Mouse (Mus musculus): ENCODE results near the gene 4930519P11Rik.

The 4930519P11Rik gene

DNA sequence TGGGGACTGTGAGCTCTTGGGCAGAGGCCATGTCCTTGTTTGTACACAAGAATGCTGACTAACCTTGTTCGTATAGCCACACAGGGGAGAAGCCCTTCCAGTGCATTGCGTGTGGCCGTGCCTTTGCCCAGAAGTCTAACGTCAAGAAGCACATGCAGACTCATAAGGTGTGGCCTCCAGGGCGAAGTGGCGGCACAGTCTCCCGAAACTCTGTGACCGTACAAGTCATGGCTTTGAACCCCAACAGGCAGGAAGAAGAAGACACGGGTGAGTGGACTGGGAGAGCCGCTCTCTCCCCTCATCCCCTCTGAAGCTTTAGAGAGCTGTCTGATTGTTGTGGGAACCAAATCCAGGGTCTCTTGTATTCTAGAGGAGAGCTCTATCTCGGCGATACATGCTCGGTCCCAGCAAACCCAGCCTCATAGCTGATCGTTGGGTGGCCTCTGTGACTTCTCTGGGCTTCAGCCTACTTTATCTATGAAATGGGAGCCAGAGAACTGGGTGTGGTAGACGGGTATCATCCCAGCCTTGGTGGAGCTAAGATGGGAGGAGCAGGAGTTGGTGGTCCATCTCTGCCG, 19.1 kb upstream of the 4930519P11Rik start:
- no peak for DNase-seq (ENCODE audit: low spot score in 2 of 2)

DNA sequence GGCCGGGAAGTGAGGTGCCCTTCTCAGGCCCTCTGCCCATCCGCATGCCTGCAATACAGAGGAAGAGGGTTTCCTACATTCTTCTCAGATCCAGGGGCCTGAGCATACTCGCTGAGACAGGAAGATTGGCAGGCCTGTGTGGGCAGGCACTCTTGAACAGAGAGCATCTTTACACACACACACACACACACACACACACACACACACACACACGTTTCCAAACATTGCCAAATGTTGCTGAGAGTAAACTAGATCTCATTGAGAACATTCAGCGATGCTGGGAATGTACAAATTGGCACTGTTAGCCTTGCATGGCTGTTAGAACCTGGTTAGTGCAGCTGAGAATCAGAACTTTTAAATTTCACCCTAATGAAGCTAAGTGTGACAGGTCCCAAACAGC, 17.3 kb upstream of the 4930519P11Rik start:
- DNase-seq (ENCODE audit: low spot score in 2 of 2) = no peak

DNA sequence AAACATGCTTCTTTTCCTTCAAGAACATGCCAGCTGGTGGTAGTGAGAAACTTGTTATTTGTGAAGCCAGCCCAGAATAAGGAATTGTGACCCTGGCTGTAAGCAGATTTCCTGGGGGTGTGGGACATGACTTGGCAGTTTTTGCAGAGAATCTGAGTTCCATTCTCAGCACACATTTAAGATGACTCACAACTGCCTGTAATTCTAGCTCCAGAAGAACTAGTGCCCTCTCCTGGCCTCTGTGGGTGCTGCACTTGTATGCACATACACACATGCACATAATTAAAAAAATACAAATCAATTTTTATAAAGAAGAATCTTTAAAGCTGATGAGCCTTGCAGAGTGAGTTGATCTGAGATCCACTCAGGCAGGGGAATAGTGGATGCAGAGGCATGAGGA, 10.9 kb upstream of the 4930519P11Rik start:
- no peak for DNase-seq (ENCODE audit: low spot score in 2 of 2)

DNA sequence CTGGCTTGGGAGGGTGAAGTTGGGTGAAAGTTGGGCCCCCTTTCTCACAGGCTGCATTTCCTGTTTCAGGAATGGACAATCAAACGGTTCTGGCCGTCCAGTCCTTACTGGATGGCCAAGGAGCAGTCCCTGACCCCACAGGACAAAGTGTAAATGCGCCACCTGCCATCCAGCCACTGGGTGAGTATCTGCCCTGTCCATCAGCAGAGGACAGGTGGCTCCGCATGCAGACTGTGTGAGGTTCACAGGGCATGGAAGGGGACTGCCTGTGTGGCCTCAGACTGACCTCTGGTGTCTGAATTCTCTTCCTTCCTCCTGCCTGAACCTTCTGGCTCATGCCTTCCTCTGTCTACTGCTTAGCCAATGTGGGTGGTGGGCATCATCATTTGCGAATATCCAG, 8.4 kb upstream of the 4930519P11Rik start:
- DNase-seq (ENCODE audit: low spot score in 2 of 2) = no peak

DNA sequence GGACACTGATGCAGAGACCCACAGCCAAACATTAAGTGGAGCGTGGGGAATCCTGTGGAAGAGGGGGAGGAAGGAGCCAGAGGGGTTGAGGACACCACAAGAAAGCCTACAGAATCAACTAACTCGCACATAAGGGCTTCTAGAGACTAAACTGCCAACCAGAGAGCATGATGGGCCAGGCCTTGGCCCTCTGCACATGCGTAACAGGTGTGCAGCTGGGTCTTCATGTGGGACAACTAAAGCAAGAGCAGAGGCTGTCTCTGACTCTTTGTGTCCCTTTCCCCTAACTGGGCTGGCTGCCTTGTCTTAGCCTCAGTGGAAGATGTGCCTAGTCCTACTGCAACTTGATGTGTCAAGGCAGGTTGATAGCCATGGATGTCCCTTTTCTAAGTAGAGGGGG, 3.8 kb upstream of the 4930519P11Rik start:
- no peak for DNase-seq (ENCODE audit: low spot score in 2 of 2)

DNA sequence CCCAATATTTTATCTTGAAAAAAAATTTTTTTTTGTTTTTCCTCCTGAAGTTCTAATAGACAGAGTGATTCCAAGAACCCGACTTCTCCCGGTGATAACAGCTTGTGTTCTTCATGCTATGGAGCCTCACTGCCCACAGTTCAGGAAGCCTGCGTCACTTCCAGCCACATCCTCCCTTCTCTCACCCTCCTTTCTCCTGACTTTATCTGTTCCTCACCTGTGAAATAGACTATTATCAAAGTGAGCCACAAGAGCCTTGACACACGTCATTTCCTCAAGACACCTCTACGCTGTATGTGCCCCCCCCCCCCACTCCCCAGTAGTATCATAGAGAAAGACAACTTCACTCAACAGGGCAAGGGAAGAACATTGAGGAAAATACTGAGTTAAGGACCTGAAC, 2.4 kb upstream of the 4930519P11Rik start:
- DNase-seq (ENCODE audit: low spot score in 2 of 2) = peak; percentile 18 to 26

DNA sequence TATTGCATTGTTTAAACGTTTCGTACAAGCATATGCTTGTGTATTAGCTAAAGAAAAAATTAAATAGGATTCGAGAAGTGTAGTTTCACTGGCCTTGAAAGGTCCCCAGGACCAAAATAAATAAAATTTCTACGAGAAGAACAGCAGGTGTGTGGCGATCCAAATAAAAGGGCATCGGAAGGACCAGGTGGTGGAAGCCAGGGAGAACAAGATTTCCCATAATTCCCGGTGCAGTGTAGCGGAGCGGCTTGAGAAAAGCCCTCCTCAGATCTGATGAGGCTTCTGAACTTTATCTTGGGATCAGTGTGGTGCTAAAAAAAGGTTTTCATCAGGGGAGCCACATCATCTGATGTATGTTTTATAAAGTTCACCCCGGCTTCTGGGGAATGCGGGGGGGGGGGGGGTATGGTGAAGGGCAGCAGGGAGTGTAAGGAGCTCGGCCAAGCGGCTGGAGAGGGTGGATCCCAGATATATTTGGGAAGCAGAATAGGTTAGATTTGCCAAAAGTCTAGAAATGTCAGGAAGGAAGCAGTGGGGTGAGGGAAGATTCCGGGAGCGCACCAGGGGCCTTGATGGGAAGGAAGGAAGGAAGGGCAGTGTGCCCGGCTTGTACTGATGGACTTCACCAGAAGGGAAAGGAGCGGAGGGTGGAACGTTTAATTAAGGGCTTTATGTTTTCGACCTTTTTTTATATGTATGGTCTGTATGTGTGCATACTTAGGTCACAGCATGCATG, 1.8 kb upstream of the 4930519P11Rik start:
- DNase-seq (ENCODE audit: low spot score in 2 of 2) = no peak

DNA sequence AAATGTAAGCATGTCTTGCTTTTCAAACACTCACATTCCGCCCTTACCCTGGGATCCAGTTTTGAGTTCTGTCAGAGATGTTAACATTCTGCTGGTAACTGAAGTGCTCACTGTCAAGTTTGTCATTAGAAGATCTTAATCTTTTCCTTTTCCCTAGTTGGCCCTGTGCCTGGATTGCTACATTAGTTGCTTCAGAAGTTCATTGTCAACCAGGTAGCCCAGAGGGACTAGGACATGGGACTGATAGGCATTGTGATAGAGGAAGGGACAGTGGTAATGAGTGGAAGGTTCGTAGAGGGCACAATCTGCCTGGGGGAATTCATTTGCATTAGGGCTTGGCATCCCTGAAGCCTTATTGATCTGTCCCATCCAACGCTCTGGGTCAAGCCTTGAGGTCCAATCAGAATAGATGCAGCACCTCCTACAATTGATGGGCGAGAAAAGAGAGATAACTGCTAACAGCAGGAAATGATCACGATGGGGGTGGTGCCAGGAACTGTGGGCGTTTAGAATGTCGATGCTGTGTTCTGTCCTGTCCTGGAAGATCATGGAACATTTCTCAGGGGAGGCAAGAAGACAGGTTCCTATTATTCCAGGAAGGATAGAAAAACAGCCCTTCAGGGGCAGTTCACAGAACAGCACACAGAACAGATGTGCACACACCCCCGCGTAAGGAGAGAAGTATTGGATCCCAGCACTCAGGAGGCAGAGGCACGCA, 4.0 kb downstream of the 4930519P11Rik start:
- DNase-seq (ENCODE audit: low spot score in 2 of 2) = no peak

DNA sequence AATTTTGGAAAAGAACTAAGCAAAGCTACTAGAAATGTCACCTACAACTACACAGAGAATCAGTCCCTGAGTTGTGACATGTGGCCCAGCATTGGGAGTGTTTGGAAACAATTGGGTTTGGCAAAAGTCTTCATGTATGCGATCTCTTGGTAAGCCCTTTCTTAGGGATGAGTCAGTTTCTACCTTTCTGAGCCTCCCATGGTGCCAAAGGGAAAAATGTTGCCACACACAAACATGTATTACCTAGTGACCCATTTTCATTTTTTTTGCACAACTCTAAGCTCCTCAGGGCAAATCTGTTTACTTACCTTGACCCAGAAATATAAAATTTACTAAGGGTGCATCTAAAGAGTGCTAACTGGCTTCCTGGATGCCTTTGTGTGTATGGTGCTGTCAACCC, 6.3 kb downstream of the 4930519P11Rik start:
- no peak for DNase-seq (ENCODE audit: low spot score in 2 of 2)

DNA sequence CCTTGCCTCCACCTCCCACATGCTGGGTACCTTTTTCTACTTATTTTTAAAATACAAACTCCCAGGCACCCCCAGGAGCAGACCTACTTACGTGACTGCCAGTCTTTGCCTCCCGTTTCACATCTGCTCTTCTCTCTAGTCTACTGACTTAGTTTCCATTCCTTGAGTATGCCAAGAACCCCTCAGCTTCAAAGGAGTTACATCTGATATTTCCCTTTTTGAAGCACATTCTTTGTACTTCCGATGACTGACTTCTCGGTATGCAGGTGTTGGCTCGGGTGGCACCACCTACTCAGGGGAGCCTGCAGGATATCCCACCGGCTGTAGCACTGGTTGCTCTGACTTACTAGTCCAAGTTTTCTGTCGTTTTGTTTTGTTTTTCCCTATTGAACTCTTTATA, 9.1 kb downstream of the 4930519P11Rik start:
- no peak for DNase-seq (ENCODE audit: low spot score in 2 of 2)

DNA sequence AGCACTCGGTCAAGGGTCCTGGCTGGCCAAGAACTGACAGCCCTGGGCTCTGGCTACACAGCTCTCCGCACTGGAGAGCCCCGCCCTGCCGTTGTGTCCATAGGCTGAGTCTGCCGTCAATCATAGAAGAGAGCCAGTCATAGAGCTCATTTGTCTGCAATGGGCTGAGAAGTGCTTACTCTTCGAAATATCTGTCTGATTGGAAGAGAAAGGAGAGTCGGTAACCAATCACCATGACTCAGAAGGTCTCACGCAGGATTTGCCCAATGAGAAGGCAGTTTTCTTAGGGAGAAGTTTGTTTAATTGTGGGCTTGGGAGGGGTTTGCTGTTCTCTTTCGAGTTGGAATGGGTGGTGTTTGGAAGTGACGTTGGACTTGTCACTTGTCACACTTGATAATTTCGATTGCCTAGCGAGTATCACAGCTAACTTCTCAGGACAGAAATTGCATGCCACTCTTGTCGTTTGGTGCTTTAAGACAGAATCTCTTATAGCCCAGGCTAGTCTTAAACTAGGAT, 9.5 kb downstream of the 4930519P11Rik start, which contains the start of gene Pxmp4:
Pxmp4 (minus strand) TSS at position 71 of the 516 bp plus-strand sequence.
- DNase-seq (ENCODE audit: low spot score in 2 of 2) = peak; percentile 98 to 99

DNA sequence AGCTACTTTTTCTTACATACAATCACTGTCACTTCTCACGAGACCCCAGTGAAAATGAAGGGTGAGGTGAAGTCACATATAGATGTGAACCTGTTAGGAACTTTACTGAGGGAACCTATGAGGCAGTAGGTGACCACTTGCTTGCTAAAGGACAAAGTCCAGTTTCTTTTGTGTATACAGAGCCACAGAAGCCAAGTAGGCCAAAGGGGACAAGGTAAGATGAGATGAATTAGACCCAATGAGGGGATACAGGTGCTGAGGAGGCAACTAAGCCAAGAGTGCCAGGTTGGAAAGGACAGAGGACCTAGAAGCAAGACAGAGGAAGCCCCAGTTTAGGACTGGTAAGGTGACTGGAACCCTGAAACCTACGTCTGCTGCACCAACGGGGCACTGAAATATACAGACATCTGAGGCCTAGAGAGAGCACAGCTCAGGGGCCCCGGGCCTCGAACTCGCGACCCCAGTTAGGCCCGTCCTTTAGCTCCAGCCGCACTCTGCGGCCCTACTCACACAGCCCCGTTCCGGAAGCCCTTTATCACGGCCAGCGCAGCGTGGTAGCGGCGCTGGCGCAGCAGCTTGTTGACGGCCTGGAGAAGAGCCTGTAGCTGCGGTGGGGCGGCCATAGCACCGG, 10.1 kb downstream of the 4930519P11Rik start:
- no peak for DNase-seq (ENCODE audit: low spot score in 2 of 2)

DNA sequence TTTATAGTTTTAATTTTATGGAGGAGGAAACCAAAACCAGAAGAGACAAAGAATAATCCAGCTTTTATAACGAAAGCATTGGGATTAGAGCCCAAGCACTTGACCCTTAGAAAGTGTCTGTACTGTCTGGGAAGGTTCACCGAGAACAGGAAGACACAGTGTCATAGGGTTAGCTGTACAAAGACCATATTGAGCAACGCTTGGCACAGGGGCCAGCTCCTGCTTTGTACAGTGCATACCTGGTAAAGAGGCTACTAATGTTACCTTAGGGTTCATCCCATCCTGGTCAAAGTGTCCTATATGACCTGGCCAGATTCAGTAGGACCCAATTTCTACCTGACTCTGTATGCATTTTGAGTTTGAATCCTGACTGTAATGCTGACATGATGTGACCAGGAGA, 11.9 kb downstream of the 4930519P11Rik start:
- no peak for DNase-seq (ENCODE audit: low spot score in 2 of 2)

DNA sequence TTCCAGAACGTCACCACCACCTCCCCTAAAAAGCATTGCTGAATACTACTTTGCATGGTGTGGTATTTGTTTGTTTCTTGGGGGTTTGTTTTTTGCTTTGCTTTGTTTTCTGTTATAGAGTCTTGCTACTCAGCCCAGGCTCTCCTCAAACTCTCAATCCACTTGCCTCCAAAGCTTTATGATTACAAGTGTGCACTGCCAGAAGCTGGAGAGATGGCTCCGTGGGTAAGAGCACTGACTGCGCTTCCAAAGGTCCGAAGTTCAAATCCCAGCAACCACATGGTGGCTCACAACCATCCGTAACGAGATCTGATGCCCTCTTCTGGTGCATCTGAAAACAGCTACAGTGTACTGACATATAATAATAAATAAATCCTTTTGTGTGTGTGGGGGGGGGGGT, 12.7 kb downstream of the 4930519P11Rik start:
- DNase-seq (ENCODE audit: low spot score in 2 of 2) = no peak

DNA sequence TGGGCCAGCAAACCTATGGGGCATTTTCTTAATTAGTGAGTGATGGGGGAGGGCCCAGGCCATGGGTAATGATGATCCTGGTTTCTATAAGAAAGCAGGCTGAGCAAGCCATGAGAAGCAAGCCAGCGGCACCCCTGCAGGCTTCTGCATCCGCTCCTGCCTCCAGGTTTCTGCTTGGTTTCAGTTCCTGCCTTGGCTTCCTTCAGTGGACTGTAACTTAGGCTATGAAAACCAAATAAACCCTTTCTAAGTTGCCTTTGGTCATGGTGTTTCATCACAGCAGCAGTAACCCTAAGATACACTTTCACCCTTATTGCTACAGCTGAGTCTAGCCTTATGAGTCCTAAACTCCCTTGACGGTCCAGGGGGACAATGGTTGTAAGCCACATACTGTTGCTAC, 15.8 kb downstream of the 4930519P11Rik start:
- no peak for DNase-seq (ENCODE audit: low spot score in 2 of 2)

DNA sequence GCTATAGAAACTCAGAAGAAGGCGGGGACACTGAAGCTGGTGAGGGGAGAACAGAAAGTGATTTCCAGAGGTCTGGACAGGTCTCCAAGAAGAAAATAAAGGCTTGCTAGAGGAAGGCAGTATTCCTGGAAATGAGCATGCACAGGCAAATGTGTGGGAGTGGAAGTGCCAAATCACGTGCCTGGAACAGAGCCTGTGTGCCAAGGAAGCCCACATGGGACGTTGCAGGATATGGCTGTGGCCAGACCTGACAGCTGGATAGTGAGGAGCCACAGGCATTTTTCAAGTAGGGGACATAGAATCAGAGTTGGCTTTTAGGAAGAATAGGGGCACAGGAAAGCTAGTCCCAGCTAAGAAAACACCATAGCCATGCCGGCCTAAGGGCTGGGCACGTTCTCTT, 17.5 kb downstream of the 4930519P11Rik start:
- no peak for DNase-seq (ENCODE audit: low spot score in 2 of 2)

DNA sequence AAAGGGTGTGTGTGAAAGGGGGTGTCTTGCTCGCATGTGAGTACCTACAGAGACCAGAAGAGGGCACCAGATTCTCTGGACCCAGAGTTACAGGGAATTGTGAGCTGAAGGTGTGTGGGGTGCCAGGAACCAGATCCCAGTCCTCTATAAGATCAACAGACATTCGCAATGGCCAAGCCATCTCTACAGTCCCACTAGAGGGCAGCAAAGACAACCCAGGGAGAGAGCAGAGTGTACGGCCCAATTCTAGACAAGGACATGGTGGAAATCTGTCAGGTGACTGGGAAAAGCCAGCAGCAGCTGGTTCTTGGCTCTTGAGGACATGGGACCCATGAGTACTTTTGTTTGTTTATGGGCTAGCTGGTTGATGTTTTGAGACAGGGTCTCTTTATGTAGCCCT, 20.2 kb downstream of the 4930519P11Rik start:
- peak in 1 of 2 experiments; percentile 49 for DNase-seq (ENCODE audit: low spot score in 2 of 2)

DNA sequence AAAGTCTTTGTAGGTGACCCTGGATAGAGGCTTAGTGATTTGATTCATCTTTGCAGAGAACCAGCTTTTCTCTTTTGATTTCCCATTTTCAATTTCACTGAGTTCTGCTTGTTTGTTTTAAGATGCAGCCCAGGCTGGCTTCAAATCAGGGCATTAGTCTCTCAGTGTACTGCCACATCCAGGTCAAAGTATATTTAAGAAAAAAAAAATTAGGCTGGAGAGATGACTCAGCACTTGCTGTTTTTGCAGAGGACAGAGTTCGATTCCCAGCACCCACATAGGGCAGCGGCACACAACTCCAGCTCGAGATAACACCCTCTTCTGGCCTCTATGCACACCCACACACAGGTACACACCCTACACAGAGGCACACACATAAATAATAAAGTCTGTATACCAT, 22.0 kb downstream of the 4930519P11Rik start:
- no peak for DNase-seq (ENCODE audit: low spot score in 2 of 2)

DNA sequence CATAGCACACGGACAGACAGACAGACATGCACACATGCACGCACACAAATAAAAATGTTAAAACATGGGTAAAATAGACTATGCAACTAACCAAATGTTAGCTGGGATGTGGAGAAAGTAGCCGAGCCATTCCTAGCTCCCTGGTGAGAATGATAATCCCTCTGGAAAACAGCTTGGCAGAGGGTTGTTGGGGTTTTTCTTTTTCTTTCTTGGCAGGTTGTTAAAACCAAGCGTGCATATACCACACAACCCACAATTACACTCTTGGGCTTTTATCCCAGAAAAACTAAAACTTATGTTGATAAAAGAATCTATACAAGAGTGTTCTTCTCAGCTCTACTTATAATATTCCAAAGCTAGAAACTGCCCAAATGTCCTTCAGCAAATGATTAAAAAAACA, 24.2 kb downstream of the 4930519P11Rik start:
- DNase-seq (ENCODE audit: low spot score in 2 of 2) = no peak

DNA sequence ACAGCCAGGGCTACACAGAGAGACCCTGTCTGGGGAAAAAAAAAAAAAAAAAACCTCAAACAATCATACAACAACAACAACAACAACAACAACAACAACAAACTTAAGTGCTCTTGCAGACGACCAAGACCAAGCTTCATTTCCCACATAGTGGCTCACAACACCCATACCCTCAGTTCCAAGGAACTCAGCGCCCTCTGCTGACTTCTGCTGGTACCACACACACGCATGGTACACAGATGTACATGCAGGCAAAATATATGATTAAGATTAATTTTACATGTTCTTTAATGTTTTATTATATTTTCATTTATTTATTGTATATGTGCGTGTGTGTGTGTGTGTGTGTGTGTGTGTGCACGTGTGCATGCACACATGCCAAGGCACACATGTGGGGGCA, 26.8 kb downstream of the 4930519P11Rik start:
- DNase-seq (ENCODE audit: low spot score in 2 of 2) = peak in 1 of 2 experiments; percentile 29

DNA sequence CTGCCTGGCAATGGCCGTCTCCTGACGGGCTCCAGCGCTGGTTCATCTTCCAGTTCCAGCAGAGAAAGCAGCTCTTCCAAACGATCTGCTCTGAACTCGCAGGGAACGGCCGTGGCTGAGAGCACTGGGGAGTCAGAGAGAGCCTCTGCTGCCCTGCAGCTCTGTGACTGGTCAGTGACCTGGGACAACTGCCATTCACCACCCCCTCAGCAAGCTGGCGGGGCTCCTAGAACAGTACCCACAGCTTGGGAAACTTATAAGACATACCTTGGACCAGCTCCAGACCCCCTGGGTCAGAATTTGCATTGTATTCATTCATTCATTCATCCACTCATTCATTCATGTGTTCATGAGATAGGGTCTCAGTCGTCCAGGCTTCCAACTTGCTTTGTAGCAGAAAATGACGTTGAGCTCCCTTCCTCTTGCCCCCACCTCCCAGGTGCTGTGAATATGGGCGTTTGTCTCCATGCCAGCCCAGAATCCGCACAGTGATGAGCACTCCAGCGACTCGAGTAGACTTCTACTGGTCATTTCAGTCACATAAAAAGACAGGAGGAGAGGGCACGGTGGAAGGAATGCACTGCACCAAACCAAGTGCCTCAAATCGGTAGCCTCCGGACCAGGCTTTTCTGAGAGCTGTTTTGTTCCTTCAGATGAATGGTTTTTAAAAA, 28.2 kb downstream of the 4930519P11Rik start:
- DNase-seq (ENCODE audit: low spot score in 2 of 2) = no peak
